Mouse (Mus musculus) liver, embryonic 14.5 days (tissue): ENCODE measurements around the gene Gm45785. TPM values are rescaled to one million over a fixed set of nuclear protein-coding genes. Genes with fewer than 3 reads are reported as not detected.
A peak's percentile ranks its signal among the peaks of the same experiment; 100 is the strongest.

Experiments
- ATAC-seq: fragments of 200-750 bp; cut with Nextera tagmentation; 2 replicates; pipeline ENCODE4 v1.8.0; 2017; ENCODE audit warnings: moderate number of reproducible peaks, mild to moderate bottlenecking, moderate library complexity; ENCODE audit not compliant: insufficient read depth
- DNase-seq, 3 experiments: peaks; one replicate each; pipeline ENCODE4 v3.0.0-alpha.2; 2012 to 2013; ENCODE audit warnings: low read depth in 3 of 3, low spot score in 3 of 3
- H3K27ac ChIP-seq: fragments of 300-500 bp; sonication (generic); 2 replicates; pipeline ENCODE4 v1.5.1; 2014; ENCODE audit warnings: moderate library complexity, mild to moderate bottlenecking, control low read depth, inconsistent platforms
- H3K27me3 ChIP-seq: fragments of 300-500 bp; sonication (generic); 2 replicates; pipeline ENCODE4 v1.6.1; 2014; ENCODE audit warnings: mild to moderate bottlenecking, low read length, moderate library complexity; ENCODE audit not compliant: control insufficient read depth, insufficient read depth
- H3K36me3 ChIP-seq: fragments of 300-500 bp; sonication (generic); replicated peaks from 2 replicates; pipeline ENCODE4 v1.6.1; 2014; ENCODE audit warnings: low read depth; ENCODE audit not compliant: control insufficient read depth, insufficient read depth
- H3K4me1 ChIP-seq, 2 experiments: fragments of 200-500 bp in 1 of 2; fragments of 300-500 bp in 1 of 2; sonication (generic) in 1 of 2; replicated peaks; 2 replicates each; pipeline ENCODE4 v1.6.1; 2012 to 2014; ENCODE audit warnings: antibody characterized with exemption in 1 of 2, inconsistent platforms in 1 of 2, low read length in 1 of 2; ENCODE audit not compliant: control insufficient read depth in 2 of 2, insufficient read depth in 2 of 2
- H3K4me2 ChIP-seq: fragments of 300-500 bp; sonication (generic); 2 replicates; pipeline ENCODE4 v1.6.1; 2014; ENCODE audit warnings: low read depth, mild to moderate bottlenecking, control low read depth, moderate library complexity
- H3K4me3 ChIP-seq, 2 experiments: fragments of 200-500 bp in 1 of 2; fragments of 300-500 bp in 1 of 2; sonication (generic) in 1 of 2; 2 replicates each; pipeline ENCODE4 v1.5.1; 2012 to 2014; ENCODE audit warnings: low read depth in 2 of 2, low read length in 2 of 2, mild to moderate bottlenecking in 2 of 2, control low read depth in 1 of 2, inconsistent platforms in 1 of 2, moderate library complexity in 1 of 2; ENCODE audit not compliant: insufficient read depth in 1 of 2
- H3K9ac ChIP-seq: fragments of 300-500 bp; sonication (generic); replicated peaks from 2 replicates; pipeline ENCODE4 v1.6.1; 2014; ENCODE audit warnings: mild to moderate bottlenecking, control low read depth, moderate library complexity
- H3K9me3 ChIP-seq: fragments of 300-500 bp; sonication (generic); 2 replicates; pipeline ENCODE4 v1.6.1; 2016; ENCODE audit warnings: low read length, mixed read lengths; ENCODE audit not compliant: control insufficient read depth
- CTCF ChIP-seq: IDR thresholded peaks from 2 replicates; pipeline ENCODE4 v1.5.1; 2016; ENCODE audit warnings: antibody characterized with exemption, low read depth, control low read depth
- EP300 ChIP-seq: IDR thresholded peaks from 2 replicates; pipeline ENCODE4 v1.6.1; 2016; ENCODE audit warnings: antibody characterized with exemption, low read depth
- WGBS: fragments of 180-500 bp; shearing (Covaris S2); extraction: QIAGEN DNeasy Blood & Tissue Kit; methylation state at CpG from one replicate; pipeline ENCODE4 v1.1.7; 2014; ENCODE audit not compliant: insufficient replicate concordance; 5-methylcytosine and 5-hydroxymethylcytosine counted together
- polyA plus RNA-seq, 2 experiments: library from polyadenylated mRNA; depleted of rRNA in 1 of 2; stranded (reverse) in 1 of 2; unstranded in 1 of 2; fragments of >200 nt; fragmentation: Nextera tagmentation in 1 of 2; extraction: Ambion mirVana in 1 of 2; gene quantifications; 2 replicates each; pipeline versions ENCODE4 v1.2.1 to v1.2.3; 2012 to 2014

Gene Gm45785
- polyA plus RNA-seq, 2 experiments = not detected

DNA sequence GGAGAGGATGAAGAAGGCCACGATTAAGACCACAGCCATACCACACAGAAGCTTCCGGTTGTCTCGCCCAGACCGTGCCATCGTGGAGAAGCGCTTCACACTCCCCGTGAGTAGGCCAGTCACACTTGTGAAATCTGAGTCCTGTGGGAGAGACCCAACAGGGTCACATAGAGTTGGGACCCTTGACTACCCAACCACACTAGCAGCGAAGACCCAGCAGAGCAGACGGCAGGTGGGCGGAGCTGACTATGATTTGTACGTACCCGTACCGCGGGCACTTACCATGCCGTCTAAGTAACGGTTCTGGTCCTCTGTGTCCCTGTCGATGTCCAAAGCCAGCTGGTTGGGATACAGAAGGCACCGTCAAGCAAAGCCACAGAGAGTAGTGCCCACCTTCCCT is 1.6 kb downstream of the Gm45785 start:
- WGBS = 88% methylated on average over 18 of the region's 18 CpGs

DNA sequence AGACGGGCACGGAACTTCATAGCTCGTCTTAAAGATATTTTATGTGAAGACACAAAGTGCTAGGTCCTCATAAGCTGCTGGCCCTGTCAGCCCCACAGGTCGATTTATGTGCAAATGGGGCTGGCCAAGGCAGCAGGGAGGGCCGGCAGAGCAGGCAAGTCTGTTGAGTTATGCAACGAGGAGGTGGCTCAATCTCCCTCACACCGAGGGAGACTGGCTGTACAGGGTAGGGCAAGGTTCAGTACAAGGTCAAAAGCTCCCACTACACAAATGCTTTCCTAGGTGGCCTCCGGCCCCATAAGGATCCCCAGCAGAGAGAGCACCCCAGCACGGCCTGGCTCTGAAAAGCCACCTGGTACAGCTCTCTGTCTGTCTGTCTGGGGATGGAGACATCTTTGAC is 2.7 kb downstream of the Gm45785 start:
- 72% methylated on average over 9 of the region's 9 CpGs for WGBS
- no peaks in the 10 kb centered on the region for H3K27me3 ChIP-seq
- no peak overlapping the region for H3K4me2 ChIP-seq
- no peak for TF ChIP-seq CTCF
- TF ChIP-seq EP300 = no peak
- DNase-seq (no peak), ATAC-seq (no peak)
- peaks cover 10 to 15% of the 10 kb centered on the region in 2 experiments for H3K4me1 ChIP-seq
- H3K4me3 ChIP-seq = no peak overlapping the region
- no peak overlapping the region for H3K9ac ChIP-seq
- H3K27ac ChIP-seq = no peak overlapping the region
- peaks cover 27% of the 10 kb centered on the region for H3K36me3 ChIP-seq
- H3K9me3 ChIP-seq = no peaks in the 10 kb centered on the region

More for the DNA sequence above, 1.6 kb downstream of the Gm45785 start:
- ATAC-seq = no peak
- Histone ChIP-seq H3K4me3 (no peak overlapping the region), H3K4me1 (peaks cover 11 to 17% of the 10 kb centered on the region in 2 experiments), H3K27me3 (no peaks in the 10 kb centered on the region), H3K4me2 (peak overlapping the region; percentile 86), H3K27ac (no peak overlapping the region), H3K9ac (no peak overlapping the region), H3K36me3 (peaks cover 27% of the 10 kb centered on the region), H3K9me3 (no peaks in the 10 kb centered on the region)
- DNase-seq = no peak
- TF ChIP-seq EP300 (no peak), CTCF (no peak)

DNA sequence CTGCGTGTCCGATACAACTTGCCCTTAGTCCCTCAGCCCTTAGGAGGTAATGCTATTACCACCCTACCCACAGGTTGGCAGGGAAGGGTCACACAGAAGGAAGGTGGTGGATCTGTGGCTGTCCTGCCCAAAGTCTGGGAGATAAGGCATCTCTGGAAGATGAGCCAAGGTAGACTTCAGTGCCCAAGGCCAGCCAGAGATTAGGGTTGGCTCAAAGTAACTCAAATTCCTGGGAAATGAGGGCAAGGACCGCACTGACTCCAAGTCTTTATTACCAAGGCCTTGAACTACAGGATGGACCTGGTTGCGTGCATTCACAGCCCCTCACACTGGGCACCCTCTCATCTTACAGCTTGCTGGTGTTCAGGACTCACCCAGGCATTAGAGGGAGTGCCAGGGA is 4.2 kb downstream of the Gm45785 start:
- Histone ChIP-seq H3K36me3 (peaks cover 27% of the 10 kb centered on the region), H3K9ac (no peak overlapping the region), H3K27me3 (no peaks in the 10 kb centered on the region), H3K4me2 (no peak overlapping the region), H3K27ac (no peak overlapping the region), H3K4me3 (no peak overlapping the region), H3K9me3 (no peaks in the 10 kb centered on the region), H3K4me1 (peaks cover 3 to 8% of the 10 kb centered on the region in 2 experiments; a peak in 3 of 4 replicates)
- 88% methylated on average over 4 of the region's 4 CpGs for WGBS
- ATAC-seq = no peak
- no peak for TF ChIP-seq CTCF
- no peak for TF ChIP-seq EP300
- no peak for DNase-seq

DNA sequence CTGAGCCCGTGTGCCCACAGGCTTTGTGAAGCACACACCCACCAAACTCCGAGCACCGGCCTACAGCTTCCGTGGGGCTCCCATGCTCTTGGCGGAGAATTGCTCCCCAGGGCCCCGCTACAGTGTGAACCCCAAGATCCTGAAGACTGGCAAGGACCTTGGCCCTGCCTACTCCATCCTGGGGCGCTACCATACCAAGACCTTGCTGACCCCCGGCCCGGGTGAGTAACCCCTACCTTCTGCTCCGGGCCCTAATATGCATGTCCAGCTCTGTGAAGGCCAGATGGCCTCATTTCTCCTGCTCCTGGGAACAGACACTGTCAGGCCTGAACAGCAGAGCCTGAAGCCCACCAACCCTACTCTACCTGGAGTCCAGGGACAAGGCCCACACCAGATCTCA is 7.5 kb downstream of the Gm45785 start:
- Histone ChIP-seq H3K4me3 (no peak overlapping the region), H3K4me1 (no peaks in the 10 kb centered on the region), H3K36me3 (peaks cover 13% of the 10 kb centered on the region), H3K27me3 (no peaks in the 10 kb centered on the region), H3K4me2 (no peak overlapping the region), H3K9ac (no peak overlapping the region), H3K9me3 (no peaks in the 10 kb centered on the region), H3K27ac (no peak overlapping the region)
- TF ChIP-seq CTCF (no peak), EP300 (no peak)
- ATAC-seq (no peak), DNase-seq (no peak)
- 78% methylated on average over 10 of the region's 10 CpGs for WGBS

DNA sequence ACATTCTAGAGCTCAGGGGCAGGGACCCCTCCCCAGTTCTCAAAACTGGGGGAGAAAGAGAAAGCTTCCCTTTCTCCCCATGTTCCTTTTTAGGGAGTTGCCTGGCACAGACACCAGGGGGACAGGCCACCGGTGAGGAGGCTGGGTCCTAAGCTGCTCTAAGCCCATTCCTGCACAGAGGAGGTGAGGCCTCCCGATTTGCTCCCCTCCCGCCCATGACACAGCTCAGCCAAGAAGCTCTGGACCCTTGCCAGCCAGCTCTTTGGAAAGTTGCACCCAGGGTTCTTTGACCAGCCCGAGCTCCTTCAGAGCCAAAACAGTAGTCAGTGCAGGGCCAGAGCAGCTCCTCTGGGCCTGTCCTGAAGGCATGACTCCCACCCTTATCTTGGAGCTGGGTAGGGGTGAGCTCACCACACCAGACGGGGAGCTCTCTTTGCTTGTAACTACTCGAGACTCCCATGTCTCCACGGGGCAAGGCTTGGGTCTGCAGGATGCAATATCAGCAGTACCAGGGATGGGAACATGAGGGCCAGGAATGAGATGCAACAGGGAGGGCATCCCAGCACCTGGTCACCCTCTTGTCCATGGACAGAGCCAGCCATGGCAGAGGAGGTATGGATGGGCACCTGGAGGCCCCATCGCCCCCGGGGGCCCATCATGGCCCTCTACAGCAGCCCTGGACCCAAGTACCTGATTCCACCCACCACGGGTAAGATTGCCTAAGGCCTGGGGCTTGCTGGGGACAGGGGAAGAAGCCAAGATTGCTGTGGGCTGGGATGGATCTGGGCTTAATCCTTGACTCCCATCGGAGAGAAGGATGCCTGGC is 8.2 kb downstream of the Gm45785 start, which contains the start of gene Odf3:
Gene Odf3, plus strand, starts transcription at position 51 of the 826 bp plus-strand sequence.
- H3K27me3 ChIP-seq = no peaks in the 10 kb centered on the region
- DNase-seq (no peak), ATAC-seq (no peak)
- no peak within 1 kb of the TSS for H3K4me3 ChIP-seq
- H3K27ac ChIP-seq = no peak within 1 kb of the TSS
- WGBS = 51% methylated on average over 11 of the region's 11 CpGs
- H3K36me3 ChIP-seq = peaks cover 9% of the 10 kb centered on the region; the same call in 1 of the 2 replicates
- TF ChIP-seq CTCF (no peak), EP300 (no peak)
- no peaks in the 10 kb centered on the region for H3K4me1 ChIP-seq
- H3K4me2 ChIP-seq = no peak within 1 kb of the TSS
- no peaks in the 10 kb centered on the region for H3K9me3 ChIP-seq
- H3K9ac ChIP-seq = no peak within 1 kb of the TSS
